Mouse (Mus musculus) testis, adult 2 months (tissue): ENCODE results near the gene Cyp24a1. TPM values are rescaled to one million over a fixed set of nuclear protein-coding genes. Genes with fewer than 3 reads are reported as not detected.
"Not testable (repeated sequence)": the region's sequence is repeated elsewhere in the genome, so short reads cannot be mapped to it uniquely, and the experiment has no call there.

ENCODE experiments used
- H3K27ac ChIP-seq: fragments of 200-500 bp; 2 replicates; pipeline ENCODE4 v1.5.1; 2012; ENCODE audit warnings: low read depth, low read length; ENCODE audit not compliant: control insufficient read depth, insufficient read depth
- H3K27me3 ChIP-seq: fragments of 200-500 bp; 2 replicates; pipeline ENCODE4 v1.6.1; 2012; ENCODE audit warnings: mild to moderate bottlenecking, low read length, moderate library complexity; ENCODE audit not compliant: control insufficient read depth, insufficient read depth
- H3K36me3 ChIP-seq: fragments of 200-500 bp; 2 replicates; pipeline ENCODE4 v1.6.1; 2012; ENCODE audit warnings: mild to moderate bottlenecking, low read length; ENCODE audit not compliant: control insufficient read depth, insufficient read depth
- H3K4me1 ChIP-seq: fragments of 200-500 bp; 2 replicates; pipeline ENCODE4 v1.6.1; 2012; ENCODE audit warnings: low read length; ENCODE audit not compliant: control insufficient read depth, insufficient read depth
- H3K4me3 ChIP-seq: fragments of 200-500 bp; 2 replicates; pipeline ENCODE4 v1.5.1; 2012; ENCODE audit warnings: low read depth, mild to moderate bottlenecking, low read length, moderate library complexity, mixed read lengths; ENCODE audit not compliant: control insufficient read depth
- CTCF ChIP-seq: fragments of 200-500 bp; IDR thresholded peaks from 2 replicates; pipeline ENCODE4 v1.5.1; 2012; ENCODE audit warnings: low read depth, mild to moderate bottlenecking, inconsistent platforms, low read length, moderate library complexity; ENCODE audit not compliant: control insufficient read depth, insufficient read depth, insufficient replicate concordance
- POLR2A ChIP-seq: fragments of 200-500 bp; IDR thresholded peaks from 2 replicates; pipeline ENCODE4 v1.6.1; 2012; ENCODE audit warnings: low read depth, mild to moderate bottlenecking, inconsistent platforms, low read length, moderate library complexity; ENCODE audit not compliant: control insufficient read depth
- polyA plus RNA-seq: library from polyadenylated mRNA; depleted of rRNA; stranded (reverse); fragments of >200 nt; gene quantifications from 2 replicates; pipeline ENCODE4 v1.2.3, GENCODE M21; 2012

The Cyp24a1 gene
- polyA plus RNA-seq, 1 experiment, result 0.48 TPM

GRCm38 (mm10) chr2:170459805-170460204 is 37.1 kb downstream of the Cyp24a1 start:
- H3K27ac ChIP-seq, result no peak overlapping the region
- H3K4me3 ChIP-seq, result no peak overlapping the region
- TF ChIP-seq CTCF, result no peak
- no peak for TF ChIP-seq POLR2A
- no peaks in the 10 kb centered on the region for H3K27me3 ChIP-seq
- H3K36me3 ChIP-seq, result no peaks in the 10 kb centered on the region
- H3K4me1 ChIP-seq, result no peaks in the 10 kb centered on the region

- H3K27me3 ChIP-seq, result no peaks in the 10 kb centered on the region
- H3K4me1 ChIP-seq, result no peaks in the 10 kb centered on the region
- TF ChIP-seq CTCF, result no peak
- no peak for TF ChIP-seq POLR2A
- H3K27ac ChIP-seq, result no peak overlapping the region
- no peaks in the 10 kb centered on the region for H3K36me3 ChIP-seq
- H3K4me3 ChIP-seq, result no peak overlapping the region
Measured at GRCm38 (mm10) chr2:170459183-170459582, 37.8 kb downstream of the Cyp24a1 start.

- not testable (repeated sequence) for H3K27me3 ChIP-seq, H3K4me1 ChIP-seq, H3K4me3 ChIP-seq, H3K36me3 ChIP-seq, H3K27ac ChIP-seq
Measured at GRCm38 (mm10) chr2:170453809-170454208, 43.1 kb downstream of the Cyp24a1 start.

GRCm38 (mm10) chr2:170450933-170451332 is 46.0 kb downstream of the Cyp24a1 start:
- Histone ChIP-seq H3K36me3 (no peaks in the 10 kb centered on the region), H3K4me1 (no peaks in the 10 kb centered on the region; the same call in 1 of the 2 replicates), H3K27me3 (no peaks in the 10 kb centered on the region), H3K27ac (no peak overlapping the region), H3K4me3 (no peak overlapping the region)
- TF ChIP-seq CTCF (peak; percentile 82; the same call in 1 of the 2 replicates), POLR2A (no peak)

- no peaks in the 10 kb centered on the region; the same call in 1 of the 2 replicates for H3K4me1 ChIP-seq
- no peak overlapping the region for H3K27ac ChIP-seq
- no peak overlapping the region for H3K4me3 ChIP-seq
- H3K36me3 ChIP-seq, result no peaks in the 10 kb centered on the region
- TF ChIP-seq POLR2A, result no peak
- H3K27me3 ChIP-seq, result no peaks in the 10 kb centered on the region
Measured at GRCm38 (mm10) chr2:170447651-170448050, 49.3 kb downstream of the Cyp24a1 start.

- Histone ChIP-seq H3K27me3 (no peaks in the 10 kb centered on the region), H3K4me1 (no peaks in the 10 kb centered on the region; the same call in 1 of the 2 replicates), H3K27ac (no peak overlapping the region), H3K4me3 (no peak overlapping the region), H3K36me3 (no peaks in the 10 kb centered on the region)
- TF ChIP-seq POLR2A, result no peak
- TF ChIP-seq CTCF, result no peak
Measured at GRCm38 (mm10) chr2:170446843-170447383, 50.0 kb downstream of the Cyp24a1 start.

GRCm38 (mm10) chr2:170445861-170446260 is 51.1 kb downstream of the Cyp24a1 start:
- Histone ChIP-seq H3K27me3 (no peaks in the 10 kb centered on the region), H3K4me1 (no peaks in the 10 kb centered on the region), H3K27ac (no peak overlapping the region), H3K4me3 (no peak overlapping the region), H3K36me3 (no peaks in the 10 kb centered on the region)
- TF ChIP-seq POLR2A (no peak), CTCF (no peak)

GRCm38 (mm10) chr2:170442535-170442934 is 54.4 kb downstream of the Cyp24a1 start:
- no peak overlapping the region for H3K4me3 ChIP-seq
- TF ChIP-seq POLR2A (no peak), CTCF (peak; percentile 14; the same call in 1 of the 2 replicates)
- no peaks in the 10 kb centered on the region for H3K27me3 ChIP-seq

More at GRCm38 (mm10) chr2:170442535-170442934, 54.4 kb downstream of the Cyp24a1 start:
- Histone ChIP-seq H3K27ac (no peak overlapping the region), H3K4me1 (peaks cover 6% of the 10 kb centered on the region; the same call in 1 of the 2 replicates), H3K36me3 (no peaks in the 10 kb centered on the region)
